Mouse (Mus musculus) forebrain, embryonic 11.5 days (tissue): Measurements from ENCODE around the gene Cela1. TPM values are rescaled to one million over a fixed set of nuclear protein-coding genes. Genes with fewer than 3 reads are reported as not detected.
A peak's percentile ranks its signal among the peaks of the same experiment; 100 is the strongest.

ENCODE experiments used
- ATAC-seq: fragments of 200-750 bp; cut with Nextera tagmentation; replicated peaks from 2 replicates; pipeline ENCODE4 v1.8.0; 2017; ENCODE audit warnings: moderate TSS enrichment; ENCODE audit not compliant: low FRiP score
- DNase-seq: peaks from one replicate; pipeline ENCODE4 v3.0.0-alpha.2; 2017; ENCODE audit warnings: low spot score
- H3K27ac ChIP-seq: fragments of 300-500 bp; sonication (generic); 2 replicates; pipeline ENCODE4 v1.5.1; 2014; ENCODE audit warnings: low read depth, low read length
- H3K27me3 ChIP-seq: fragments of 300-500 bp; sonication (generic); 2 replicates; pipeline ENCODE4 v1.6.1; 2014; ENCODE audit warnings: mild to moderate bottlenecking, low read length, mixed read lengths; ENCODE audit not compliant: control insufficient read depth, insufficient read depth
- H3K36me3 ChIP-seq: fragments of 300-500 bp; sonication (generic); 2 replicates; pipeline ENCODE4 v1.6.1; 2014; ENCODE audit warnings: mild to moderate bottlenecking, low read length, moderate library complexity, mixed read lengths; ENCODE audit not compliant: control insufficient read depth, insufficient read depth
- H3K4me1 ChIP-seq: fragments of 300-500 bp; sonication (generic); replicated peaks from 2 replicates; pipeline ENCODE4 v1.6.1; 2014; ENCODE audit warnings: low read length, mixed read lengths; ENCODE audit not compliant: control insufficient read depth, insufficient read depth
- H3K4me2 ChIP-seq: fragments of 300-500 bp; sonication (generic); 2 replicates; pipeline ENCODE4 v1.6.1; 2014; ENCODE audit warnings: low read depth, mild to moderate bottlenecking, low read length, moderate library complexity, mixed read lengths; ENCODE audit not compliant: severe bottlenecking
- H3K4me3 ChIP-seq: fragments of 300-500 bp; sonication (generic); 2 replicates; pipeline ENCODE4 v1.5.1; 2014; ENCODE audit warnings: low read depth, low read length
- H3K9ac ChIP-seq: fragments of 300-500 bp; sonication (generic); 2 replicates; pipeline ENCODE4 v1.6.1; 2014; ENCODE audit warnings: low read length
- H3K9me3 ChIP-seq: fragments of 300-500 bp; sonication (generic); 2 replicates; pipeline ENCODE4 v1.6.1; 2016; ENCODE audit warnings: low read length, mixed read lengths; ENCODE audit not compliant: control insufficient read depth
- WGBS: fragments of 180-500 bp; shearing (Covaris S2); extraction: QIAGEN DNeasy Blood & Tissue Kit; methylation state at CpG from one replicate; pipeline ENCODE4 v1.1.7; 2014; 5-methylcytosine and 5-hydroxymethylcytosine counted together
- polyA plus RNA-seq: library from polyadenylated mRNA; unstranded; fragments of >200 nt; fragmentation: Nextera tagmentation; extraction: Ambion mirVana; gene quantifications from 2 replicates; pipeline ENCODE4 v1.2.1, GENCODE M21; 2014

Cela1 gene
- polyA plus RNA-seq, 1 experiment from 2014 or later: 1.1 TPM

- DNase-seq (no peak), ATAC-seq (no peak)
- 50% methylated on average over 9 of the region's 9 CpGs for WGBS
- H3K27ac ChIP-seq: no peak overlapping the region
- H3K9ac ChIP-seq: no peak overlapping the region; the same call in 1 of the 2 replicates
- no peaks in the 10 kb centered on the region for H3K36me3 ChIP-seq
- H3K4me3 ChIP-seq: no peak overlapping the region
- H3K27me3 ChIP-seq: no peaks in the 10 kb centered on the region
- no peak overlapping the region for H3K4me2 ChIP-seq
- H3K9me3 ChIP-seq: no peaks in the 10 kb centered on the region
- no peaks in the 10 kb centered on the region for H3K4me1 ChIP-seq
Measured at GRCm38 (mm10) chr15:100715399-100715993, 27.8 kb upstream of the Cela1 start.

- Histone ChIP-seq H3K4me3 (no peak overlapping the region), H3K4me2 (no peak overlapping the region), H3K36me3 (no peaks in the 10 kb centered on the region), H3K4me1 (no peaks in the 10 kb centered on the region), H3K27me3 (no peaks in the 10 kb centered on the region), H3K9ac (no peak overlapping the region), H3K27ac (no peak overlapping the region), H3K9me3 (no peaks in the 10 kb centered on the region)
- DNase-seq: no peak
- no peak for ATAC-seq
- WGBS: 95% methylated on average over 8 of the region's 8 CpGs
Measured at GRCm38 (mm10) chr15:100714470-100714869, 26.7 kb upstream of the Cela1 start.

- H3K9ac ChIP-seq: no peak overlapping the region
- no peak overlapping the region for H3K27ac ChIP-seq
- H3K4me1 ChIP-seq: no peaks in the 10 kb centered on the region
- no peak for DNase-seq
- ATAC-seq: no peak
- 69% methylated on average over 6 of the region's 6 CpGs for WGBS
- H3K36me3 ChIP-seq: no peaks in the 10 kb centered on the region
- no peaks in the 10 kb centered on the region for H3K27me3 ChIP-seq
- H3K4me3 ChIP-seq: no peak overlapping the region
- H3K4me2 ChIP-seq: no peak overlapping the region
- H3K9me3 ChIP-seq: no peaks in the 10 kb centered on the region
Measured at GRCm38 (mm10) chr15:100710838-100711237, 23.1 kb upstream of the Cela1 start.

DNA sequence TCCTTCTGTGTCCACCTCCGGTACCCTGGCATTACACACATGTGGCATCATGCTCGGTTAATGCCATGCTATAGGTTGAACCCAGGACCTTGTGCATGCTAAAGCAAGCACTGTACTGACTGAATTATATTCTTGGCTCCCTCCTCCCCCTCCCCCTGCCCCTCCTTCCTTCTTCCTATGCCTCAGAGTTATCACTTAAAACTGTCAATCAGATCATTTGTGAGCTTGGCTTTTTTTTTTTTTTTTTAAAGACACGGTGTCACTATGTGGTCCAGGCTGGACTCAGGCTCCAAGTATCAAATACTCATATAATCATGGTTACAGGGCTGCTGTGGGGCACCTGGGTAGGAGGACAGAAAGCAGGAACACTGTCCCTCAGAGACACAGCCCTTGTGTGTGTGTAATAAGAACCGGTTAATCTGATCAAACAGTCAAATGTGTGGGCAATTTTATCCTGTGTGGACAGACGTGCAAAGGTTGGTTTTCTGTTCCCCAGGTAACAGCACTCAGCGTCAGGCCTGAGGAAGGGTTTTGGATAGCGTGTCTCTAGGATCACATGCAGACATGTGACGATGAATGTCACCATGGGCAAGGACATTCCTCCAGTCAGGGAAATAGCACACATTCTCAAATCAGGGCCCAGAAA is 20.8 kb upstream of the Cela1 start:
- DNase-seq (no peak), ATAC-seq (no peak)
- Histone ChIP-seq H3K4me2 (no peak overlapping the region), H3K27ac (no peak overlapping the region), H3K9ac (no peak overlapping the region), H3K9me3 (no peaks in the 10 kb centered on the region), H3K36me3 (no peaks in the 10 kb centered on the region), H3K4me1 (no peaks in the 10 kb centered on the region), H3K27me3 (no peaks in the 10 kb centered on the region), H3K4me3 (no peak overlapping the region)
- 85% methylated on average over 8 of the region's 8 CpGs for WGBS

GRCm38 (mm10) chr15:100706226-100706625 is 18.5 kb upstream of the Cela1 start:
- no peak for ATAC-seq
- Histone ChIP-seq H3K4me3 (no peak overlapping the region), H3K27ac (no peak overlapping the region), H3K9me3 (no peaks in the 10 kb centered on the region), H3K4me2 (no peak overlapping the region), H3K36me3 (no peaks in the 10 kb centered on the region), H3K27me3 (peaks cover 3% of the 10 kb centered on the region; the same call in 1 of the 2 replicates), H3K9ac (no peak overlapping the region), H3K4me1 (no peaks in the 10 kb centered on the region)
- DNase-seq: no peak
- 76% methylated on average over 8 of the region's 8 CpGs for WGBS

DNA sequence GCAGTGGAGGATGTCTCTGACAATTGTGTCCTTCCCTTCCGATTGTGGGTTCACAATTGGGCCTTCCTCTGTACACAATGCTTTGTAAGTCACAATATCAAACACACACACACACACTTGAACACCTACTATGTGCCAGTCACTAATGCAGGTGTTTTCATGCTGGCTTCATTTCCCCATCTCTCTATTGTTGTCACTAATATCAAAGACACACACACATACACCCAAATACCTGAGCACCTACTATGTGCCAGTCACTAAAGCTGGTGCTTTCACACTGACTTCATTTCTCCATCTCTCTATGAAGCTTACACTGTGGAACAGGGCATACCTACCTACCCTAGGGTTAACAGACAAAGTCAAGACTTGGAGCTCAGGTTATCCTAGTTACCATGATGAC is 17.7 kb upstream of the Cela1 start:
- WGBS: 89% methylated on average over 1 of the region's 1 CpGs
- no peak overlapping the region for H3K4me2 ChIP-seq
- no peaks in the 10 kb centered on the region for H3K9me3 ChIP-seq
- H3K4me1 ChIP-seq: no peaks in the 10 kb centered on the region
- peaks cover 3% of the 10 kb centered on the region; the same call in 1 of the 2 replicates for H3K27me3 ChIP-seq
- no peak overlapping the region for H3K27ac ChIP-seq
- no peak overlapping the region for H3K4me3 ChIP-seq
- no peak overlapping the region for H3K9ac ChIP-seq
- DNase-seq (no peak), ATAC-seq (no peak)
- no peaks in the 10 kb centered on the region for H3K36me3 ChIP-seq

GRCm38 (mm10) chr15:100703913-100704312 is 16.2 kb upstream of the Cela1 start:
- DNase-seq (no peak), ATAC-seq (no peak)
- no peaks in the 10 kb centered on the region for H3K9me3 ChIP-seq
- H3K27ac ChIP-seq: no peak overlapping the region
- peaks cover 3% of the 10 kb centered on the region; the same call in 1 of the 2 replicates for H3K27me3 ChIP-seq
- WGBS: 5% methylated on average over 17 of the region's 17 CpGs
- no peak overlapping the region for H3K4me3 ChIP-seq
- no peak overlapping the region for H3K9ac ChIP-seq
- no peaks in the 10 kb centered on the region for H3K36me3 ChIP-seq
- H3K4me1 ChIP-seq: no peaks in the 10 kb centered on the region
- H3K4me2 ChIP-seq: peak overlapping the region; percentile 18; the same call in 1 of the 2 replicates

DNA sequence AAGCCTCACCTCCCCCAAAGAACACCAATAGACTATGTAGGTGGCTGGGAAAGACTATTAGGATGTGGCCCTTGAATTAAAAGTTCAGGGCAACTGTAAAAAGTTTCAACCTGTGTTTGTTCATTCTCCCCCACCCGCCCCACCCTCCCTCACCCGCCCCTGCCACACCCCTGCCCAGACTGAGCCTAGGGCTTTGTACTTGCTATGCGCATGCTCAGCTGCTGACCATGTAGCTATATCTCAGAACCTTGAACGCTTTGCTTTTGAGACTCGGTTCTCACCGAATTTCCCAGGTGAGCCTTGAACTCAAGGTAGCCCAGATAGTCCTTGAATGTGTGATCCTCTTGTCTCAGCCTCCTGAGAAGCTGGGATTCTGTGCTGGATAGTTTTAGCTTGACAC is 14.1 kb upstream of the Cela1 start:
- Histone ChIP-seq H3K4me3 (no peak overlapping the region), H3K27me3 (peaks cover 3% of the 10 kb centered on the region; the same call in 1 of the 2 replicates), H3K27ac (no peak overlapping the region), H3K4me1 (no peaks in the 10 kb centered on the region), H3K36me3 (no peaks in the 10 kb centered on the region), H3K4me2 (no peak overlapping the region), H3K9ac (no peak overlapping the region), H3K9me3 (no peaks in the 10 kb centered on the region)
- WGBS: 74% methylated on average over 6 of the region's 6 CpGs
- no peak for DNase-seq
- ATAC-seq: no peak

- no peak for DNase-seq
- no peaks in the 10 kb centered on the region for H3K36me3 ChIP-seq
- no peak overlapping the region for H3K4me3 ChIP-seq
- WGBS: 68% methylated on average over 10 of the region's 10 CpGs
- no peak for ATAC-seq
- no peak overlapping the region for H3K4me2 ChIP-seq
- no peak overlapping the region for H3K9ac ChIP-seq
- no peak overlapping the region for H3K27ac ChIP-seq
- no peaks in the 10 kb centered on the region for H3K4me1 ChIP-seq
- peaks cover 3% of the 10 kb centered on the region; the same call in 1 of the 2 replicates for H3K27me3 ChIP-seq
- H3K9me3 ChIP-seq: no peaks in the 10 kb centered on the region
Measured at GRCm38 (mm10) chr15:100701108-100701507, 13.4 kb upstream of the Cela1 start.
